In the genomic region with DNA sequence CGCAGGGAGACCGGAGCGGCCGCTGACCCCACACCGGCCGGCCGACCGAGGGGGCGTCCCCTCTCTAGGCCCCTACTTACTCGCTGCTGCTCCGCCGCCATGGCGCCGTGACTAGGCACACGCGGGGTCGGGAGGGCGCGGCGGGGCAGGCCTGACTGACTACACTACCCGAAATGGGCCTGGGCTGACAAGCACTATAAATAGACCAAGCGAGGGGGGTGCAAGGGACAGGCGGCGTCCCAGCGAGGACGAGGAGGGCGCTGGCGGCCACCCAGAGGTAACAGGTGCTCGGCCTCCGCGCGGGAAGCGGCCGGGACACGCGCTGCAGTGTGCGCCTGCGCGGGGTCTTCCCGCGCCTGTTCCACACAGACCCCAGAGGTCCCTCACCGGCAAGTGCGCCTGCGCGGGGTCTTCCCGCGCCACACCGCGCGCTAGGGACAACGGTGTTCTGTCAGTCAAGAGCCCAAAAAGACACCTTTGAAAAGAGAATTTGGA, we compare ENCODE assay signal across 7 mouse cellular contexts. TPM values are rescaled to one million over a fixed set of nuclear protein-coding genes. Genes with fewer than 3 reads are reported as not detected.
DNase-seq lines count a peak whose midpoint lies in the region; ATAC-seq and TF ChIP-seq lines count a peak whose summit lies in the region.

No protein-coding gene starts in this region.

- no peaks in the 10 kb centered on the region for H3K27me3 ChIP-seq in hindbrain, postnatal 0 days (ENCODE audit: insufficient read depth, low read length)
- peaks cover 28% of the 10 kb centered on the region for H3K27me3 ChIP-seq in midbrain, embryonic 10.5 days (ENCODE audit: low read depth, poor library complexity, severe bottlenecking)

- no peaks in the 10 kb centered on the region for H3K36me3 ChIP-seq in hindbrain, postnatal 0 days (ENCODE audit: insufficient read depth, low read length)
- H3K36me3 ChIP-seq in midbrain, embryonic 10.5 days, result no peaks in the 10 kb centered on the region

- intact Hi-C loops in left cerebral cortex, postnatal 25 days (cut with DNase I), result no loop called here

- DNase-seq in adrenal gland, postnatal 36 days, result peak; percentile 43 to 71
- DNase-seq in embryo, embryonic 10 days (ENCODE audit: low spot score), result peak; percentile 87
- DNase-seq in gastrocnemius, postnatal 10 days, result peak; percentile 83
- DNase-seq in hindbrain, postnatal 0 days (ENCODE audit: low spot score), result peak; percentile 95
- peak; percentile 52 to 61 for DNase-seq in left cerebral cortex, postnatal 25 days (ENCODE audit: low spot score in 2 of 2)
- DNase-seq in midbrain, embryonic 10.5 days (ENCODE audit: low spot score), result peak; percentile 86
- DNase-seq in spleen, adult 12 weeks (ENCODE audit: low spot score), result peak; percentile 65

- peak; percentile 97 for ATAC-seq in hindbrain, postnatal 0 days

- under 1% methylated on average over 49 of the region's 51 CpGs for WGBS in hindbrain, postnatal 0 days
- WGBS in midbrain, embryonic 10.5 days, result 1% methylated on average over 51 of the region's 51 CpGs

- H3K4me2 ChIP-seq in hindbrain, postnatal 0 days (ENCODE audit: low read depth, low read length), result peak overlapping the region; percentile 89

- H3K4me3 ChIP-seq in hindbrain, postnatal 0 days (ENCODE audit: low read length), result peak overlapping the region; percentile 47
- H3K4me3 ChIP-seq in midbrain, embryonic 10.5 days, result peak overlapping the region; percentile 62

- TF ChIP-seq CTCF in hindbrain, postnatal 0 days (IDR thresholded peaks at IDR 0.05; ENCODE audit: low read depth), result no peak

- H3K4me1 ChIP-seq in hindbrain, postnatal 0 days (ENCODE audit: insufficient read depth, low read length), result no peaks in the 10 kb centered on the region; the same call in 1 of the 2 replicates
- peaks cover 16% of the 10 kb centered on the region for H3K4me1 ChIP-seq in midbrain, embryonic 10.5 days

- H3K27ac ChIP-seq in hindbrain, postnatal 0 days, result peak overlapping the region; percentile 85
- H3K27ac ChIP-seq in midbrain, embryonic 10.5 days (replicated peaks), result peak overlapping the region; percentile 92

- no peaks in the 10 kb centered on the region for H3K9me3 ChIP-seq in hindbrain, postnatal 0 days (ENCODE audit: low read length)
- H3K9me3 ChIP-seq in midbrain, embryonic 10.5 days (replicated peaks), result no peaks in the 10 kb centered on the region

- peak overlapping the region; percentile 65 for H3K9ac ChIP-seq in hindbrain, postnatal 0 days (replicated peaks; ENCODE audit: low read length)

RNA-seq across cellular contexts. Expression of a gene that starts 10.4 kb away (rescaled TPM):
- 1 to 10 TPM in 1 of 2 experiments, under 1 TPM in 1; 0.46 to 3.3 TPM for total RNA-seq in adrenal gland, postnatal 36 days (2021)
- 10 to 100 TPM; 41.8 to 45.9 TPM for total RNA-seq in gastrocnemius, postnatal 10 days (2021)
- total RNA-seq in hindbrain, postnatal 0 days (2014; rRNA removed), result 0.68 TPM in 1 of 2 replicates, not detected in the other
- polyA plus RNA-seq in hindbrain, postnatal 0 days (2015; fragmentation: Nextera tagmentation; extraction: Ambion mirVana), result 0.34 and 0.45 TPM in 2 replicates
- total RNA-seq in left cerebral cortex, postnatal 25 days (2021), result under 1 TPM; 0.23 to 0.55 TPM
- 0.61 TPM in 1 of 2 replicates, not detected in the other for polyA plus RNA-seq in midbrain, embryonic 10.5 days (2016; fragmentation: Nextera tagmentation; extraction: Ambion mirVana)

Comparison
In these comparisons a context has a peak if more than half of its experiments do, and no peak if none do; other contexts are left out.
1. Peak in every context shown above with its lines: DNase-seq, ATAC-seq, H3K4me3 ChIP-seq and H3K27ac ChIP-seq.
2. RNA of a gene that starts 10.4 kb away (total RNA-seq): 41.8 to 45.9 TPM in gastrocnemius, postnatal 10 days; 0.46 to 3.3 TPM in adrenal gland, postnatal 36 days, 0.68 TPM in hindbrain, postnatal 0 days and 0.23 to 0.55 TPM in left cerebral cortex, postnatal 25 days; every median in the first group is over 4 times any median in the second.